Mouse (Mus musculus): ENCODE data around the gene Tpst1.

Gene Tpst1

DNA sequence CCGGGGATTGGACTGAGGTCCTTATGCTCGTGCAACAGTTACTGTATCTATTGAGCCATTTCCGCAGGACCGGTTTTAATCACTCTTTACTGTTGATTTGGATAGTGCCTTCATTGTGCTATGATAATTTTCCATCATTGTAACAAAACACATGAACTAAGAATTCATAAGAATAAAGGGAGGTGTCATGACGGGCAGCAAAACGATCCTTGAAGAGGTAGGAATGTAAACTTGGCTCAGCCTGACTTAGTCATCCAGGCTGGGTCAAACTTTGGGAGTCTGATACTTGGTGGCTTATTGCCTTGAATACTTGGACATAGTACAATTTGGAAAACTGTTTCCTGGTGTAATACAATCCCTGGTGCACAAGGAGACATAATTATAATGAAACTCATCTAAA lies 112.2 kb downstream of the Tpst1 start:
- no peak for DNase-seq (ENCODE audit: low read depth, low spot score)

Measured in ES-CJ7 (cell line).